Mouse (Mus musculus) intestine, embryonic 15.5 days (tissue): ENCODE data around the gene Camk2n2. TPM values are rescaled to one million over a fixed set of nuclear protein-coding genes. Genes with fewer than 3 reads are reported as not detected.
A peak's percentile ranks its signal among the peaks of the same experiment; 100 is the strongest.

Experiments used
- ATAC-seq: fragments of 200-750 bp; cut with Nextera tagmentation; 2 replicates; pipeline ENCODE4 v1.8.0; 2017; ENCODE audit warnings: moderate TSS enrichment, moderate library complexity
- H3K27ac ChIP-seq: fragments of 300-500 bp; sonication (generic); 2 replicates; pipeline ENCODE4 v1.5.1; 2015; ENCODE audit warnings: mild to moderate bottlenecking, inconsistent platforms
- H3K27me3 ChIP-seq: fragments of 300-500 bp; sonication (generic); replicated peaks from 2 replicates; pipeline ENCODE4 v1.6.1; 2015; ENCODE audit warnings: inconsistent platforms
- H3K36me3 ChIP-seq: fragments of 300-500 bp; sonication (generic); 2 replicates; pipeline ENCODE4 v1.6.1; 2015; ENCODE audit warnings: inconsistent platforms
- H3K4me1 ChIP-seq: fragments of 300-500 bp; sonication (generic); replicated peaks from 2 replicates; pipeline ENCODE4 v1.6.1; 2015; ENCODE audit warnings: inconsistent platforms
- H3K4me2 ChIP-seq: fragments of 300-500 bp; sonication (generic); replicated peaks from 2 replicates; pipeline ENCODE4 v1.6.1; 2015; ENCODE audit warnings: mild to moderate bottlenecking, inconsistent platforms
- H3K4me3 ChIP-seq: fragments of 300-500 bp; sonication (generic); replicated peaks from 2 replicates; pipeline ENCODE4 v1.5.1; 2015; ENCODE audit warnings: inconsistent platforms
- H3K9ac ChIP-seq: fragments of 300-500 bp; sonication (generic); 2 replicates; pipeline ENCODE4 v1.6.1; 2015; ENCODE audit warnings: inconsistent platforms
- H3K9me3 ChIP-seq: fragments of 300-500 bp; sonication (generic); 2 replicates; pipeline ENCODE4 v1.6.1; 2016; ENCODE audit warnings: inconsistent platforms
- WGBS: fragments of 180-500 bp; shearing (Covaris S2); methylation state at CpG from one replicate; pipeline ENCODE4 v1.1.7; 2015; 5-methylcytosine and 5-hydroxymethylcytosine counted together
- polyA plus RNA-seq: library from polyadenylated mRNA; unstranded; fragments of >200 nt; fragmentation: Nextera tagmentation; extraction: Ambion mirVana; gene quantifications from 2 replicates; pipeline ENCODE4 v1.2.1, GENCODE M21; 2015

The Camk2n2 gene
- polyA plus RNA-seq, 1 experiment from 2014 or later, result 0.83 TPM

- WGBS, result 8% methylated on average over 54 of the region's 54 CpGs
- Histone ChIP-seq H3K27ac (no peak within 1 kb of the TSS), H3K4me2 (peak within 1 kb of the TSS; percentile 97), H3K27me3 (peaks cover 20% of the 10 kb centered on the region), H3K4me1 (0 out of 2 replicates have a peak, but pooled peaks cover 6% of the 10 kb centered on the region), H3K4me3 (peak within 1 kb of the TSS; percentile 51), H3K9me3 (no peaks in the 10 kb centered on the region), H3K36me3 (no peaks in the 10 kb centered on the region), H3K9ac (peak within 1 kb of the TSS; percentile 45)
- ATAC-seq, result peak; percentile 69
These were observed 8.9 kb upstream of the Camk2n2 start, which contains the start of gene Ece2 for GRCm38 (mm10) chr16:20629731-20630634. Ece2 (plus strand) TSS chr16:20629828.

GRCm38 (mm10) chr16:20628871-20629391 lies 7.8 kb upstream of the Camk2n2 start:
- WGBS, result 55% methylated on average over 11 of the region's 11 CpGs
- Histone ChIP-seq H3K9ac (no peak overlapping the region), H3K9me3 (no peaks in the 10 kb centered on the region), H3K4me2 (peak overlapping the region; percentile 97; the same call in 1 of the 2 replicates), H3K4me1 (0 out of 2 replicates have a peak, but pooled peaks cover 6% of the 10 kb centered on the region), H3K27ac (no peak overlapping the region), H3K36me3 (no peaks in the 10 kb centered on the region), H3K27me3 (peaks cover 20% of the 10 kb centered on the region), H3K4me3 (no peak overlapping the region)
- no peak for ATAC-seq

GRCm38 (mm10) chr16:20623211-20623610 lies 2.1 kb upstream of the Camk2n2 start:
- Histone ChIP-seq H3K27ac (no peak overlapping the region), H3K9ac (no peak overlapping the region), H3K4me3 (no peak overlapping the region), H3K4me2 (no peak overlapping the region), H3K27me3 (peaks cover 24% of the 10 kb centered on the region), H3K36me3 (no peaks in the 10 kb centered on the region), H3K4me1 (peaks cover 24% of the 10 kb centered on the region), H3K9me3 (no peaks in the 10 kb centered on the region)
- WGBS, result 54% methylated on average over 2 of the region's 2 CpGs
- no peak for ATAC-seq

- Histone ChIP-seq H3K27me3 (peaks cover 24% of the 10 kb centered on the region), H3K36me3 (no peaks in the 10 kb centered on the region), H3K9ac (peak overlapping the region; percentile 61), H3K4me1 (peaks cover 24% of the 10 kb centered on the region), H3K4me3 (peak overlapping the region; percentile 61), H3K4me2 (peak overlapping the region; percentile 97), H3K9me3 (no peaks in the 10 kb centered on the region), H3K27ac (peak overlapping the region; percentile 23; the same call in 1 of the 2 replicates)
- ATAC-seq, result peak; percentile 77
- whole genome bisulfite sequencing, result under 1% methylated on average over 37 of the region's 37 CpGs
These were observed 1.1 kb upstream of the Camk2n2 start for GRCm38 (mm10) chr16:20621991-20622685.

GRCm38 (mm10) chr16:20620751-20621190 lies 316 bp downstream of the Camk2n2 start:
- no peak for ATAC-seq
- Histone ChIP-seq H3K4me1 (peaks cover 24% of the 10 kb centered on the region), H3K4me2 (peak overlapping the region; percentile 97), H3K4me3 (peak overlapping the region; percentile 61), H3K27me3 (peaks cover 24% of the 10 kb centered on the region), H3K27ac (0 out of 2 replicates have a peak overlapping the region, but pooled peaks have one; percentile 27), H3K9ac (peak overlapping the region; percentile 61), H3K9me3 (no peaks in the 10 kb centered on the region), H3K36me3 (no peaks in the 10 kb centered on the region)
- WGBS, result under 1% methylated on average over 32 of the region's 32 CpGs

- Histone ChIP-seq H3K9me3 (no peaks in the 10 kb centered on the region), H3K4me1 (peaks cover 24% of the 10 kb centered on the region), H3K27me3 (peaks cover 24% of the 10 kb centered on the region), H3K9ac (no peak overlapping the region), H3K4me2 (peak overlapping the region; percentile 97), H3K36me3 (no peaks in the 10 kb centered on the region), H3K27ac (no peak overlapping the region), H3K4me3 (peak overlapping the region; percentile 61)
- WGBS, result 0% methylated on average over 9 of the region's 9 CpGs
- no peak for ATAC-seq
These were observed 720 bp downstream of the Camk2n2 start for GRCm38 (mm10) chr16:20620399-20620735.

- H3K36me3 ChIP-seq, result no peaks in the 10 kb centered on the region
- peaks cover 24% of the 10 kb centered on the region for H3K4me1 ChIP-seq
- 2% methylated on average over 81 of the region's 83 CpGs for WGBS
- no peak overlapping the region for H3K27ac ChIP-seq
- H3K4me2 ChIP-seq, result peak overlapping the region; percentile 97
- peak; percentile 41 for ATAC-seq
- peak overlapping the region; percentile 61 for H3K4me3 ChIP-seq
- peaks cover 24% of the 10 kb centered on the region for H3K27me3 ChIP-seq
- H3K9me3 ChIP-seq, result no peaks in the 10 kb centered on the region
- no peak overlapping the region for H3K9ac ChIP-seq
These were observed 1.3 kb downstream of the Camk2n2 start for GRCm38 (mm10) chr16:20619541-20620398.

GRCm38 (mm10) chr16:20611357-20612227 lies 9.5 kb downstream of the Camk2n2 start, which contains the start of the genes Eef1akmt4, Gm49333 and Alg3:
Eef1akmt4 (plus strand) TSS chr16:20611593.
Gm49333 (plus strand) TSS chr16:20611610.
Alg3 (minus strand) TSS chr16:20611735.
- H3K9me3 ChIP-seq, result no peaks in the 10 kb centered on the region
- peaks cover 7% of the 10 kb centered on the region; the same call in 1 of the 2 replicates for H3K36me3 ChIP-seq
- peak within 1 kb of the TSS; percentile 62 for H3K9ac ChIP-seq
- peak within 1 kb of the TSS; percentile 75 for H3K27ac ChIP-seq
- peaks cover 7% of the 10 kb centered on the region; the same call in 1 of the 2 replicates for H3K4me1 ChIP-seq
- H3K27me3 ChIP-seq, result no peaks in the 10 kb centered on the region
- H3K4me2 ChIP-seq, result peak within 1 kb of the TSS; percentile 80
- WGBS, result 2% methylated on average over 41 of the region's 41 CpGs
- H3K4me3 ChIP-seq, result peak within 1 kb of the TSS; percentile 62
- peak; percentile 99 for ATAC-seq

GRCm38 (mm10) chr16:20610501-20611356 lies 10.4 kb downstream of the Camk2n2 start:
- Histone ChIP-seq H3K27me3 (no peaks in the 10 kb centered on the region), H3K9ac (peak overlapping the region; percentile 62), H3K27ac (peak overlapping the region; percentile 75), H3K9me3 (no peaks in the 10 kb centered on the region), H3K4me3 (peak overlapping the region; percentile 62), H3K4me2 (peak overlapping the region; percentile 80), H3K36me3 (peaks cover 15% of the 10 kb centered on the region; the same call in 1 of the 2 replicates), H3K4me1 (peaks cover 7% of the 10 kb centered on the region; the same call in 1 of the 2 replicates)
- WGBS, result under 1% methylated on average over 28 of the region's 28 CpGs
- ATAC-seq, result peak; percentile 72

GRCm38 (mm10) chr16:20604705-20605104 lies 16.4 kb downstream of the Camk2n2 start:
- Histone ChIP-seq H3K27ac (no peak overlapping the region), H3K4me1 (0 out of 2 replicates have a peak, but pooled peaks cover 3% of the 10 kb centered on the region), H3K4me3 (no peak overlapping the region), H3K27me3 (no peaks in the 10 kb centered on the region), H3K36me3 (peaks cover 21% of the 10 kb centered on the region; the same call in 1 of the 2 replicates), H3K9ac (no peak overlapping the region), H3K9me3 (no peaks in the 10 kb centered on the region), H3K4me2 (no peak overlapping the region)
- WGBS, result 80% methylated on average over 9 of the region's 9 CpGs
- ATAC-seq, result peak; percentile 16; the same call in 1 of the 2 replicates
